Mouse (Mus musculus) forelimb bud, embryonic 11.5 days (tissue): ENCODE results near the gene Slc38a3.

ENCODE experiments used
- DNase-seq: peaks from one replicate; pipeline ENCODE4 v3.0.0-alpha.2; 2012; ENCODE audit warnings: low read depth, low spot score

Gene Slc38a3

DNA sequence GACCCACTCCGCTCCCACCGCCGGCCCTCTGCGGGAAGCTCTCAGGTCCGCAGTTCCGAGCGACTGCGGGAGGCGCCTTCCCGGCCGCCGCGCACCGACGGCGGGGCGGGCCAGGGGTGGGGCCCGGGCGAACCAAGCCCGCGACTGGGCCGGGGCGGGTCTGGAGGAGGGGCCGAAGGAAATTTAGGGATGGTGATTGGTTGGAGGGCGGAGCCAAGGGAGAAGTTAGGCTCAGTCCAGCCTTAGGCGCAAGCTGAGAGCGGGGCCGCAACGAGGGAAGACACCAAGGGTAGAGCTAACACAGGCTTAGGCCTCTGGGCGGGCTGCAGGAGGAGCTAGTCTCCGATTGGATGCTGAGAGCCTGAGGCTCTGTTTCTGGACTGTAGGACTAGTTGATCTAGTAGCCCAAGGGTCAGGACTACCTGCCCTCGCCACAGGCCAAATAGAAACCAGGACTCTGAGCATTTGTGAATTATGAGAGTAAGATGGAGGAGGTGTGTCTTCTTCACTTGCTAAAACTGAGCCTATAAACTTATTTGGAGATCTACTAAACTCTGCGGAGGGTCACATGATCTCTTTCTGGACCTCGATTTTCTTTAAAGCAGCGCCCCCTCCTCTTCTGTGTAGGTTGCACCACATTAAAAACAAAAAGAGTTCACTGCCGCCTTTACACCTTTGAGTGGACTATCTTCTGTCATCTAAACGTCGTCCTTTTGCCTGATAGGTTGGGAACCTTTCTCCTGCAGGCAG is 33.9 kb downstream of the Slc38a3 start, which contains the start of gene Gnai2:
TSS of gene Gnai2 (minus strand) at position 89 of the 750 bp plus-strand sequence.
- DNase-seq: peak; percentile 97

DNA sequence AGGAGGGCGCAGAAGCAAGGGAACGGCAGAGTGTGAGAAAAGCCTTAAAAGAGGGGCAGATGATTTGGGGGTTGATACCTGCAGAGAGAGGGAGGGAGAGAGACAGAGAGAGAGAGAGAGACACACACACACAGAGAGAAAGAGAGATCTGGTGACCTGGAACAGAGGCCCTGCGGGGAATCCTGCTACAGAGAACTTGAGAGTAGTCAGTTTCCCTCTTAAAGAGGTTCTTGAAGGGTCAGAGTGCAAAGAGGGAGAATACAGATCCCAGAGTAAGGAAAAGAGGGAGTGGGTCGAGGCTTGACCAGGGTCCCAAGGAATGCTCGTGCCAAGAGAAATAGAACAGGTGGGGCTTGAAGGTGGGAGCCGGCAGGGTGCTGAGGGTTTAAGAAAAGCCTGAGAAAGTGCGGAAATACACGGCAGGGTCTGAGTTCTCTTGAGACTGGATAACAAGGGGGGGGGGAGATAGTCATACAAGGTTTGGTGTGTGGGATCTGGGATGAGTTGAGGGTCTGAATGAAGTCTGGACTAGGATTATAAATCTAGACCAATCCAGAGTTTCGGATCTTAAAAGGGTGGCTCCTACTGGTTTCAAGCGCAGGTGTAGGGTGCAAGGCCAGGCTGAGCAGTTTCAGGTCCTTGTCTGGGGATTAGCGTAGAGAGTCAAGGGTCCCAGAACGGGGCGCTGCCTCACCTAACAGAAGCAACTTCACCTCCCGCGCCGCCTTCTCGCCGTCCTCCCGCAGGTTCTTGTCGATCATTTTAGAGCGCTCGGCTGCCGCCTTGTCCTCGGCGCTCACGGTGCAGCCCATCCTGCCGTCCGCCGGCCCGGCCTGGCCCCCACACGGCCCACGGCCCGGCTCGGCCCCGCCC is 34.7 kb downstream of the Slc38a3 start:
- DNase-seq: no peak

DNA sequence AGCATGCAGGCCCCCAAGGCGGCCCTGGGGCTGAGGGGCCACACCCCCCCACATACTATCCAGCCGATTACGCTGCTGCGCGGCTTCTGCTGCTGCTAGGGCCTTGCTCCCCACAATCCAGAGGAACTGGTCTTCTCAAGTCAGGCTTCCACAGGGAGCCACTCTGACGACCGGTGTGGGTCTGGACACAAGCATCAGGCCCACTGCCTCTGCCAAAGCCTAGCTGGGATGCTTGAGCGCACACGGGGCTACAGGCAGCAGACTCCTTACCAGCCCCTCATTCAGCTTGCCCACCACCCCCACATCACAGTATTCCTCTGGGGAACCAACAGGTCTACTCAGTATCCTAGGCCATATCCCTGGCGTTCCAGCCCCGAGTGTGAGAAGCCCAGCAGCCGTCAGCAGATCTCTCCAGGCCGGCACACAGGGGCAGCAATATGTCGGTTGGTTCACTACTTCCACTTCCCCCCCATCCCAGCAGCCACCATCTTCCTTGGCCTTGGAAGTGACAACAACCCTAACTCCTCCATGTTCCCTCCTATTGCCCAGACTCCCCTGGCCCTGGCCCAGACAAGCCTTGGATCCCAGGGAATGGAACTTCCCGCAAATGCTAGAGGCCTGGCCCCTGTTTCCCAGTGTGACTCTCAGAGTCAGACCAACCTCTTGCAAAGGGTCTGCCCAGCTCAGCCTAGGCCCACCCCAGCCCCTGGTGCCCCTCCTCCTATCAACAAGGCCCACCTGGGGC is 35.5 kb downstream of the Slc38a3 start:
- no peak for DNase-seq

DNA sequence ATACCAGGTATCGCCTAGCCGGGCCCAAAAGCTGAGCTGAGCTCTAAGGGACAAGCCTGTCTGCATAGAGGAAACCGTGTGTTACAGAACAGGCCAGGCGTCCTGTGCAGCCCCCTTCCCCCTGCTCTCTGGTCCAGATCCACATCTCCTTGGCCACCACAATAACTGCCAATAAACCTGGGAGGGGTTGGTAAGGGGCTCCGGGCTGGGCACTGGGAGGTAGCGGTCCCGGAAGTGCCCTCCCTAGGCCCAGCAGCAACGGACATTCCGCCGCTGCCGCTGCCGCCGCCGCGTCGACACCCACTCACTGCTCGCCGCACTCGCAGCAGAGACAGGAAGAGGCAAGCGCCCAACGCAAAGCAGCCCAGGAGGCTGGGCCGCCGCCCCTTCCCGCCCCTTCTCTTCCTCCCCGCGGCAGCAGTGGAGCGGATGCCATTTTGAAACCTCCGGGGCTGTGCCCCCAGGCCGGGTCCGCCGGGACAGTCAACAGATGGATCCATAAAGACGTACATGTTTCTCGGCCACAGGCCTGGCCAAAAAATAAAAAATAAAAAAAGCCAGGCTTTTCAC is 36.2 kb downstream of the Slc38a3 start:
- DNase-seq: peak; percentile 59

DNA sequence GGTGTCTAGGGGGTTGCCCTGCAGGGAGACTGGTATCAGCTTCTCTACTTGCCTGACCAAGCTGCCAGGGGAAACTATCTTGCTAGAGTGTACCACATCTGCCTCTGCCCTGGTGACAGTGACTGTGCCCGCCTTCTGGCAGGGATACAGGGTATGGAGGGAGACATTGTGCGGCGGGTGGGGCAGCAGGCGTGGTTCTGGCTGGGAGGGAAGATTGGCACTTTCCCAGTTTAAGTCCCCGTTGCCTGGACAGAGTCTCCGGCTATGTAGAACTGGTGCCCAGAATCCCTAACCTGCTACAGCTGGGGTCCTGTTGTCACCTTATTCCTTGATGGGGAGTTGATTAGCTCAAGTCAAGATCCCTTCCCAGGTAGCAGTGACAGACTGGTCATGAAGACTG is 36.9 kb downstream of the Slc38a3 start:
- no peak for DNase-seq

DNA sequence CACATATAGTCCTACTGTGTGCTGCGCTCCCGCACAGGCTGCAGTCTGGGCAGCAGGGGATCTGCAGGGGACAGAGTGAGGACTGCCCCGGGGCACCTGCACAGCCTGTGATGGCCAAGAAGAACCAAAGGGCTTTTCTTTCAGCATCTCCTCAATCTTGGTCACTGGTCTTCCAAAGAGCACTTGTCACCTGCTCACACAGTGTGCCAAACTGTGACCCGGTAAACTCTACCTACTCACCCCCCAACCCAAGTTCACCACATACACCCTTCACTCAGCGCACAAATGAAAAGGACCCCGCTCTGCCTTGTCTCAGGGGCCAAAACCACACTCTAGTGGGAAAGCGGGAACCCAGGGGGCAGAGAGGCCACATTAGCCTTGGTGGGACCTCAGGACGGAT is 37.5 kb downstream of the Slc38a3 start:
- no peak for DNase-seq

DNA sequence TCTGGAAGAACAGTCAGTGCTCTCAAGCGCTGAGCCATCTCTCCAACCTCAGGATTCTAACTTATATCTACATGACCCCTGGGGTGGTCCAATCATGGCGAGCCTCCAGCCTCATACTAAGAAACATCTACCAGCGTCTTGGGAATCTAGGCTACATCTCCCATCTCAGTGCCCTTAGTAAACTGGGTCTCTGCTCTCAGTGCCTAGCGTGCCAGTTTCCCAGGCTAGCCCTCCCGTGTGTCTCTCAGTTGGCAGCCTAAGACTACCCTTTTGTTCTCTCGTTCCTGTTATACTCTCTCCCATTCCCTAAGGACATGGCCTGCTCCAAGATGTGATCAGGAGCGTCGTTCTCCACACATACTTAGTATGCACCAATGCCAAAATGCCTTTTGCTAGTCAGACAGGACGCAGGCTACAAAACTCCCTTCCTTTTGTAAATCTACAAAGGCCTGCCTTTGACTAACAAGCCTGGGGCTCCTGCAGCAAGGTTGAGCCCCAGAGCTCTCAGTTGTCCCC is 38.0 kb downstream of the Slc38a3 start:
- no peak for DNase-seq

DNA sequence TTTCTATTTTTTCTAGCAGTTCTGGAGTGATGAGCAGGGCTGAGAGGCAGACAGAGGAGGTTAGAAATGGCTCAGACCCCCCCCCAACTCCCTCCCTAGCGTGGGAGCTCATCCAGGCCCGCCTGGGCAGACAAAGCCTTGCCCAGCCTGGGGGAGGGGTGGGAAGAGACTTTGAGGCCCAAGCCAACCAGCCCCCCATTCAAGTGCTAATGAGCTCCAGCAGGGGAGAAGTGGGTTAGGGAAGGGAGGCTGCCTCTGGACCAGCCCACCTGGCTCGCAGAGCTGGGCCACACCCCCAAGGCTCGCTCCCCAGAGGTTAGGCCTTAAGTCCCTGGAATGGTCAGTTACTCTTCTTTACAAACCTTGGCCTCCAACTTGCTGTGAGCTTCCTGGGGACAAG is 38.8 kb downstream of the Slc38a3 start:
- peak; percentile 71 for DNase-seq

DNA sequence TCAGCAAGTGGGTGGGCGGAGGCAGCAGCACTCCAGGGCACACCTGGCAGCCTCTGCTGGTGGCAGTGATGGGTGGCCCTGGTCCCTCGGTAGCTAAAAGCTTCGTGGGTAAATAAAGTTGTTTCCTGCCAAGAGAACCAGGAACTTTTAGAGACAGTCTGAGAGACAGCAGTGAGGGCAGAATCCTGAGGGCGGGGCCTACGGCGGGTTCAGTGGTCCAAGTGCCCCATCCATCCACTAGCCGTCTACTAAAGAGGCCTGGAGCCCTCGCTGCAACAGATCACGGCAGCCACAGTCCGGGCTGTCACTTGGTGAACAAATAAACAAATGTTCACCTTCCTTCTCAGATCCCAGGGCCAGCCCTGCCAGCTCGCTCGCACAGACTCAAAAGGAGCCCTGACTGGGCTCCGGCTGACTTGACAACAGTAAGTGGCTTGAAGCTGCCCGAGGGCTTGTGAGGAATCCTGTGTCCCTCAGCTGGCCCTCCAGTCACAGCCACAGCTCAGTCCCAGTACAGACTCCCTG is 39.4 kb downstream of the Slc38a3 start:
- no peak for DNase-seq

DNA sequence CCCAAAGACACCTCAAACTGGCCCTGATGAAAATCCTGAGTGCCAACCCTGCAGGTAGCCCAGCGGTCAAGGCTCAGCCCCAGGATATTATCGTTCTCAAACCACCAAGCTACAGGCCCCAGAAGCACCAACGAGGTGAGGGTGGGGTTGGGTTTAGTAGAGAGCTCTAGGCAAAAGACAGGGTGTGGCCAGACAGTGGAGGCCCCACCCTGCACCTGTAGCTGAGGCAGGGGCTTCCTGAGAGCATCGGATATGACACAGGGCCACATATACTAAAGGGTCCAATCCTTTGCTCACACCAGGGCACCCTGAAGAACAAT is 40.0 kb downstream of the Slc38a3 start:
- DNase-seq: no peak

DNA sequence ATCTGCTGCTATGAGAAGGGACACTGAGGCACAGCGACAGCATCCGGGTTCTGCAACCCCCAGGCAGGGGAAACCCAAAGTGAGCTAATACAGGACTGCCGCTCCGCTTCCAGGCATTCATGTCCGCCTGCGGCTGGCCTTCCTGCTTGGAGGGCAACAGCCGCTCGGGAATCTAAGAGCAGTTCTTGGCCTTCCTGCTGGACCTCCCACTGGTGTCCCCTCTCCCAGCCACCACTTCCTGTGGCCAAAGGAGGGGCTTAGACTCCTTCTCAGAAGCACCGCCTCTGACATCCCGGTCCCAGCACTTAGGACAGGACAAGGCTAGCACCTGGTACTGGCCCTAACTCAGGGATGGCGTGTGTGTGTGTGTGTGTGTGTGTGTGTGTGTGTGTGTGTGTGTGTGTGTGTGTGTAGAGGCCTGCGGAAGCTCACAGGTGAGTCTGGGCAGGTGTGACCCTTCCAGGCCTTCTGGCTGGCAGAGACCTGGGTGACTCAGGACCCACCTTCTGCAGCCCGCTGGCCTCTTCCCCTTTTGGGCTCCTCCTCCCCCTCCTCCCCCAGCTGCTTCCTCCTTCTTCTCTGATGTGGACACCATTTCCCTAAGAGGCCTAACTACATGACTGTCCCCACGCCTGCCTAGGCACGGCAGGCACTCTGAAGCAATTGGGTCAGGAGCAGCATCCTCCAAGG is 40.5 kb downstream of the Slc38a3 start:
- no peak for DNase-seq

DNA sequence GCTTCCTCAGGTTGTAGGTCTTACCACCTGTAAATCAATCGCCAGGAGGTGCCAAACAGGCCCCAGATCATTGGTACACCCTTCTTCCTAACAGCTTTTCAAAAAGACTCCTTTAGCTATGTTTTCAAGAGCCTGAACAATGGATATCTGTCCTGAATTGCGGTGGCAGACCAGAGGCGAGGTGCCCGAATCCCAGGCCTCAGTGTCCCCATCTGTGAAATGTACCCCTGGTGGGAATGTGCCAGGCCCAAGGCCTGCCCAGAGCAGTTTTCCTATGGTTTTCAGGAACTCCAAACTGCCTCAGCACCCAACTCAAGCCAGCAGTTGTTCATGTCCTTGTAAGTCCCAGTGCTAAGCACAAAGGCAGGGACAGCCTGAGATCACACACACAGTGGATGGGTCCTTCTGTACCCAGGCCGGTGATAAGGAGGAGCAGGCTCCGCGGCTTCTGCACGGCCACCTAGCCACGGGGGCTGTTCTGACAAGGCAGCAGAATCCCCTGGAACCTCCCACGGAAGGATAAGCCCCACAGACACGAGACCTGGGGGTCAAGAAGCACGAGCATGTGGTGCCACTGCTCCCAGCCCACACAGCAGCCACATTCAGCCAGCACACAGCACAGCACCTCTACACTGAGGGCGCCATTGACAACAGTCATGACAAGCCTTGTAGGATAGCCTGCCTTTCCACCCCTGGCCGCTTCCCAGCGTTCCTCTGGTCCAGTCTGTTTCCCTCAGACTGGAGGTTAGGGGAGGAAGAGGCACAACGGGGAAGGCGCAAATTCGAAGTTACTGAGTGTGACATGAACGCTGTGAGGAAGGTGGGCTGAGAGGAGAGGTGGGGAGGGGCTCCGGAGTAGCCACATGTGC is 41.7 kb downstream of the Slc38a3 start:
- no peak for DNase-seq

DNA sequence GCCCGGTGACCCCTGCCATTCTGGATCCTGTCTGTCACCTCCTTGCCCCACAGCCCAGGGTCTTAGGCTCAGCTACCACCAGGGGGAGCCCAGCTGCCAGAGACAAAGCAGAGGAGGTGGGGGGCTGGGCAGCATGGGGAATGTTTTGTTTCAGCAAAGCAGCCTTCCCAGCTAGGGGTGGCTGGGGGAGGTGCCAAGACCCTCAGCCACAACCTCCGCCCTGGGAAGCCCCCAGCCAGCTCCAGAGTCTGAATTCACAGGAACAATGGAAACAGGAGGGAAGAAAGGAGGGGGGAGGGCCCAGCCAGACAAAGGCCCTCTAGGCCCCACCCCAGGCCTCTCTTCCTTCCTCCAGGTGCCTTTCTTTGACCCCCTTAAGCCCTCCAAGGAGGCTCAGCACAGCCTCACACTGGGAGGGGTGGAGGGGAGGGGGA is 42.5 kb downstream of the Slc38a3 start:
- peak; percentile 93 for DNase-seq

DNA sequence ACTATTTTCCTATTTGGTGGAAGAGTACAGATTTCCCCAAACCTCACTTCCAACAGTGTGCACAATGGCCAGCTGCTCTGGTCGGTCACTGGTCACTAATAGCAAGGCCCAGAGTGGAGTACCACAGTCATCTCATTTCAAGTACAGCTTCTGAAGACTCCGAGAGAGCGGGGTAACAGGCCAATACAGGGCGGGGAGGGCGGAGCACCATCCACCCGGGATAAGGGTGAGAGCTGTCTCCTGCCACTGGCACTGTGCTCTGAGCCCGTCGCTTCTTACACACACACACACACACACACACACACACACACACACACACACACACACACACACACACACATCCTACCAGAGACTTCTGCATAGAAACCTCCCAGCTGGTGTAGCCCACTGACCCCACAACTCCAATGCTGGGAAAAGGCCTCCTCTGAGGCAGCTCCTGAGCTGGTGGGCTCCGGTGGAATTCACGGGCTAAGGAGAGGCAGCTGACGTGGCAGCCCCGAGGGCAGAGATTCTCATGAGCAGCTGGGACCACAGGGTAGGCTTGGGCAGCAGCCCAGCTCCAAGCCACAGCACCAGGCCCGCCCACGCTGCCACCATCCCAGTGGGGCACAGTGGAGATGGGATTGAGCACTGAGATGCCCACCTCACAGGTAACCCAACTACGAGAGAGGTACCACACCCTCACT is 43.0 kb downstream of the Slc38a3 start:
- DNase-seq: no peak

DNA sequence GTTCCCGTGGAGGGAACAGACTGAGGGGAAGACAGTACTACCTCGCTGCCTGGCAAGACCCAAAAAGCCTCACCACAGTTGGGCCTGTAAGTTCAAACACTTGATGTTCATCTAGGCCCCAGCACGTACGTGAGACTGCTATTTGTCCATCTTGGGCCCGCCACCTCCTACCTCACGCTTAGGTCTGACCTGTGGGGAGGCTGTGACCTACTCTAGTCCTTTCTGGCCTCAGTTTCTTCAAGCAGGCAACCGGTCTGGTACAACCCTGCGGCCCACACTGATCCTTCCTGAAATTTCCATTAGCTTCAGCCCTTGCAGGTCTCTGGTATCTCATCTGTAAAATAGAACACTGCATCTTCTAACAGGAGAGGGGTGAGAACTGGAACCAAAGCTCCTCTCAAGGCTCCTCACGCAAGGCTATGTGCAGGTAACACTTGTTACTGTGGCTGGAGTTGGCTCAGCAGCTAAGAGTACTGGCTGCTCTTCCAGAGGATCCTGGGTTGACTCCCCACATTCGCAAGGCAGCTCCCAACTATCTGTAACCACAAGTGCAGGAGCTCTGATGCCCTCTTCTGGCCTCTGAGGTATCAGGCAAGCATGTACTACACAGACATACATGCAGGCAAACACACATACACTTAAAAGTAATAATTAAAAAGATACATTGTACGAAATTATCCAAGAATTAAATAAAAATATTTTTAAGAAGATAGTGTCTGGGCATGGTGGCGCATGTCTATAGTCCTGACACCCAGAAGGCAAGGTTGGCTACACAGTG is 43.8 kb downstream of the Slc38a3 start:
- no peak for DNase-seq

DNA sequence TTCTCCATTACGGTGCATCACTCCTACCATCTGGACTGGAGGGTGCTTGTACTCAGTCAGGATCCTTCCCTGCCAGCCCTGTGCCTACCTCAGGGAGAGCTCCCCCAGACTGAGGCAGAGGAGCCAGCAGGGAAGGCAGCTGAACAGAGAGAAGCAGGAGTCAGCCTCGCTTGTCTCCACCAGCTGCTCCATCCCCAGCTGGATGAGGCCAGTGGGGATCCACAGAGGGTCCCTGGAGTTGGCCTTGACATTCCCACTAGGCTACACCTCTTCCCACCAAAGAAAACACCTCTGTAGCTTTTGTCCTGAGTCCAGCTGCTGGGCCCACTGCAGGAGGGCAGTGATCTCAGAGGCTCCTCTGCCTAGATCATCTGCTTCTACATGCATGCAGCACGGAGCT is 44.4 kb downstream of the Slc38a3 start:
- DNase-seq: no peak

DNA sequence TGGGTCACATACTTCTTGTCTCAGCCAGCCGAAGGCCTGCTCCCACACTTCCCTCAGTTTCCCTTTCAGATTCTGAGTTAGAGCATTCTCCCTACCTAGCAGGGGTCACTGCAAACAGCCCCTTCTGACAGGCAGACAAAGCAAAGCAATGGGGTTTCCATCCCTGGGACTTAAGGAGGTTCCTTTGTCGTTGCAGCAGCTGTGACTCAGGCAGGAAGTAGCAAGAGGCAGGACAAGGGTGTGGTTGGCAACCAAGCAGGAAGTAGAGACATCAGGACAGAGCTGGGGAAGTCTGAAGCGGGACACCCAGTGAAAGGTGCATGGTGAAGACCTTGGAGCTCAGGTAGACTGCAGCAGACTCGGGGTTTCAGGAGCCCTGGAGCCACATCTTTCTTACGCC is 44.8 kb downstream of the Slc38a3 start:
- no peak for DNase-seq

DNA sequence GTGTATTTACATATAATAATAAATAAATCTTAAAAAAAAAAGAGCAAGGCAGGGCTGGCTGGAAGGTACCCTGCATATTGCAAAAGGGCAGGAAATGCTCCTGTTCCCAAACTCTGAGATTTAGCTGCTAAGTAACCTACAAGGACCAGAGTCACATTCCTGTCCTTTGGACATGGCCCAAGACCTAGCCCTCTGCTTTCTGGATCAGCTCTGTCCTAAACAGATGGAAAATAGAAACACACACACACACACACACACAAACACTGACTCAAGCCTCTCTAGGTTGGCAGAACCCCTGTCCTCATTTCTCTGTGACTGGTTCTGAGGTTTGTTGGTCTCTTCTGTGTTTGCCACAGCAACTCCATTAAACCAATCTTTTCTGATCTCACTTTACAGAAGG is 48.4 kb downstream of the Slc38a3 start:
- DNase-seq: no peak

DNA sequence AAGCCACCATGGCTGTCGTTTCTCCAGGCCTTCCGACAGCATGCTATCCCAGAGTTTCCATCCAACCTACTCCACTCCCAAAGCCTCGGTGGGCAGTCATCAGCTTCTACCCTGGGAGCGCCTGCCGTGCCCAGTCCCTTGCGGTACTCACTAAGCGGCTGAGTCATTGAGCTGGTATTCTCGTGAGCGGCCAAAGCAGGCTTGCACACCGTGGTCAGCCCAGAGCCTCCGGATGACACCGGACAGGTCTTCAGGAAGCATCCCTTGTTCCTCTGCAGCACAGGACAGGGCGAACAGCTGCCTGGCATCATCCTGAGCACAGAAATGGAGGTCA is 49.8 kb downstream of the Slc38a3 start:
- no peak for DNase-seq
